Mouse (Mus musculus) common myeloid progenitor, adult 5-6 weeks (primary cell): ENCODE measurements at regions not wholly inside any gene's neighbourhood (a gene's known extent, or its start where the extent isn't known, plus 50 kb on each side); places are given as distances from the start of the nearest gene placed in this dataset.

Source experiments
- ATAC-seq: replicated peaks from 2 replicates; pipeline ENCODE4 v1.8.0; 2016; ENCODE audit warnings: low read depth, mild to moderate bottlenecking, moderate TSS enrichment, inconsistent platforms; ENCODE audit not compliant: poor library complexity, severe bottlenecking

DNA sequence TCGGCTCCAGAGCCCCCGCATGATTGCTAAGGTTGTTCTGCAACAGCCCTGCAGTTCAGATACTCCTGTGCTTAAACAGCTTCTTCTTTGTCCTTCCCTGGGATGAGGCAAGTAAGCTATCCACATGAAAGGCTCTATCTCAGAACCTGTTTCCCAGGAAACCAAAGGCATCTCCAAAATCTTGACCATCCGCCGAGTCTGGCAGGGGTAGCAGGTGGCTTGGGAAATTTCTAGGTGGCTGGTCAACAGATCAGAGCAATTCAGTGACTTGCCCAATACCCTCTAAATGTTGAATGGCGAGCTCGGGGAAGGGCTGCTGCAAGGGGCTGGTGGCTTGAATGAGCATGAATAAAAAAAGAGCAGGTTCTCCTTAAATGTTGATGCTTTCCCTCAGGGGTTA is 229.7 kb upstream of the Mphosph6 start:
- ATAC-seq = no peak

DNA sequence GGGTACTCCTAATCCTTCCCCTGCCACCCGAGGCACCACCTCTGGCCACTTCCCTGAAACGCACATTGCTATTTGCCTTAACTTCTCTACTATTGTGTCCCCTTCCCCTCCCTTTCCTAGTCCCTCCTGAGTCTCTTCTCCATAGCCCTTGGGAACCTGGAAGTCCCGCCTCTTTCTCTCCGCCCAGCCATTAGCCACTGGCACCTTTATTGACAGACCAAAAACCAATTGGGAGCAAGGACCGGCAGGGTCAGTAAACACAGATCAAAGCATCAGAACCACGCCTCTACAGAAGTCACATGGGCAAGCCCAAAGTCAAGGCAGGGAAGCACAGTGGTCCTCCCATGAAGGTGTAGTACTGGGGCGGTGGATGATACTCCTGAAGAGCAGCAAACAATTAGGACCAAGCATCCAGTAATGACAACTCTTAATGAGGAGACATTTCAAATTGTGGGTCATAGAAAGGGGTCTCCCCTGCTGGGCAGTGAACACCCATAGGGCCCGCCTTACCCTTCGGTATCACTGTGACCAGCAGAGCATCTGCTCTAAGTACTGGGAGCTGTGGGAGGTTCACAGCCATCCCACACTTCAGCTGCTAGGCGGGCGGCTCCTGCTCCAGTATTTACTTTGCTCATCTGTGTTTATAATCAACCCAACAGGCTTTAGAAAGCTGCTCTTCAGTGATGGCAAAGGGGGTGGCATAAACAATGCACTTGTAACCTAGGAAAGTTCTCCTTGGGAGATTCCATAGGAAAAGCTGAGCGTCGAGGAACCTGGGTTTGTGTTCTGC is 226.5 kb upstream of the Mphosph6 start:
- no peak for ATAC-seq

DNA sequence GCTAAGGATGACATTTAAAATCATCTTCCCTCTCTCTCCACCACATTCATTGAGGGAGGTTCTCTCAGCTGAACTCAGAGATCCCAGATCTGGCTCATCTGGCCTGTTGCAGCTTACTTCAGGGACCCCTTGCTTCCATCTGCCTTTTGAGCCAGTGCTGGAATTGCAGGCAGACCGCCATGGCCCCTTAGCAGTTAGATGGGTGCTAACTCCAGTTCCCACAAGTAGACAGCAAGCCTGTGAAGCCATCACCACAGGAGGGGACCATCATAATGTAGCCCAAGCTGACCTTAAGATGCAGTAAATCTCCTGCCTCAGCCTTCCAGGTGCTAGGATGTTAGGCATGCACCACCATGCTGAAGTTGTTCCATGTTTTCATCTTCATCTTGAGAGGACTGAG is 221.7 kb upstream of the Mphosph6 start:
- no peak for ATAC-seq

DNA sequence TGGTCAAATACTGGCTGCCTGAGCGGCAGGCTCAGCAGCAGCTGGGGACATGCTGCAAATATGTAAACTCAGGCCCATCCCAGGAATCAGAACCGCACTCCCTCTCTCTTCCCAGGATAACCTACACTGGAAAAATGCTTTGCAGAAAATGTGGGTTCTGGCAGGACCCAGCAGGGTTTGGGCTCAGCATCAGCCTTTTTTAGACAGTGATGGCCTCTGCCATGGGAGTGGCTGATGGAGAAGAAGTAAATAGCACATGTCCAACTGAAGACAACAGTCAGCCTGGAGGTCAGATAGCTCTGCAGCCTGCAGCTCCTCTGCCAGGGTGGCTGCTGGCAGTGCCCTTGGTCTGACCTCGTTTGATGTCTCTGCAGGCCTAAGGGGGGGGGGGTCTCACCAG is 220.2 kb upstream of the Mphosph6 start:
- no peak for ATAC-seq

DNA sequence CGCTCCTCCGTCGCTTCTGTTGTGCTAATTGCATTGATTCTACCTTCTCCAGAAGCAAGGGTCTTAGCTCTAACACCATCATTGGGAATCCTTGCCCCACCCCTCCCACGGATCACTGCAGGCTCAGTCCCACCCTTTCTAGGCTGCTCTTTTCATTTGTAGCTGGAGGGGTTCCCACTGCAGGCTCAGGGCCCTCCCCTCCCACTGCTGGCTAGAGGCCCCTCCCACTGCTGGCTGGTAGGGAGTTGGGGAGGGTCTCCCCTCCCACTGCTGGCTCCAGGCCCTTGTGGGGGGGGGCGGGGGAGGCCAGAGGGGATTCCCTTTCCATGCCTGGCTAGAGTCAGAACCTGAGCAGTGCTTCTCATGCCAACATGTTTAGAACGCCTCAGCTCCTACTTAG is 215.5 kb upstream of the Mphosph6 start:
- no peak for ATAC-seq

DNA sequence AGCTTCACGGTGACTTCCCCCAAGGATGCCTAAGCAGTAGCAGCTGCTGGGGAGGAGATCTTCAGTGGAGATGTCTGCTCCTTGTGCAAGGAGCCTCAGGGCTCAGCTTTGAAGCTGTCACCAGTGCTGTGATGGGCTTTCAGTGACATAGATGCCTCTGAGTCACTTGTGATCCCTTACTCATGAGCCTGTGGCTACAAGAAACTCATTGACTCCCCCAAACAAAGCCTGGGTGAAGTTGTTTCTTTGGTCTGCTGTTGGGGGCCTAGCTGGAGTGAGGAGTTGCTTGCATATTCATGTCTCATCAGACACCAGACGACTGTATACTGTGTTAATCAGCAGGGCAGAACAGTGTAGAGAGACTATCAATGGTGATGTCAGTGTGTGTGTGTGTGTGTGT is 203.4 kb upstream of the Mphosph6 start:
- ATAC-seq = no peak

DNA sequence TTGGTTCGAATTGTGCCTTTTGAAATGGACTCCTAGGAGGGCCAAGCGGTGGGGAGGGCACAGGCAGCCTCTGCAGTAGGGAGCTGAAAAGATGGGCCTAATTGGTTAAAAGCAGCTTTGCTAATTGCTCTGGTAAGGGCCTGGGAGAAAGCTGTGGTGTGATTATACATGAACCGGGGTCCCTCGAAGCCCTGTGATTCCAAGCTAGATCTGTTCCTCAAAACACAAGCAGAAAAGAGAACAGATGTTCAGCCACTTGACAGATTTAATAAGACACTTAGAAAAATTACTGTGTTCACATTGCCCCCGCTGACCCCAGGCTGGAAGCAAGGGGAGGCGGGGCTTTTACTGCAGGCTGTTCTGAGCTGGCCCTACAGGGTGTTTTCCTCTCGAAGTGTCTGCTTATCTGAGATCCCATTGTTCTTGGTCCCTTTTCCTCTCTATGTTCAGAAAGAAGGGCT is 202.7 kb upstream of the Mphosph6 start:
- no peak for ATAC-seq

DNA sequence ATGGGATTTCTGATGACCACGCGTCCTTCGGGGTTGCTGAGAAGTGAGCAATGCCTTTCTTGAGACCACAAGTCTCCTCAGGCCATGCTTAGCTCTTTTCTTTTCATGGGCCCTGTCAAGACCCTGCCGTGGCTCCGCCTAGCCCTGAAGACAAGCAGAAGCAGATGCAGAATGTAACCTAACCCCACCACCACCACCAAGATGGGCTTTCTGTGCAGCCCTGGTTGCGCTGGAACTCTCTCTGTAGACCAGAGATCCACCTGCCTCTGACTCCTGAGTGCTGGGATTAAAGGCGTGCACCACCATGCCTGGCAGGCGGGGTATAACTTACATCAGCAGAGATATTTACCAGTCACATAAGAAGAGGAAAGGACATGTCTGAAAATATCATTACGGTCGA is 199.4 kb upstream of the Mphosph6 start:
- no peak for ATAC-seq

DNA sequence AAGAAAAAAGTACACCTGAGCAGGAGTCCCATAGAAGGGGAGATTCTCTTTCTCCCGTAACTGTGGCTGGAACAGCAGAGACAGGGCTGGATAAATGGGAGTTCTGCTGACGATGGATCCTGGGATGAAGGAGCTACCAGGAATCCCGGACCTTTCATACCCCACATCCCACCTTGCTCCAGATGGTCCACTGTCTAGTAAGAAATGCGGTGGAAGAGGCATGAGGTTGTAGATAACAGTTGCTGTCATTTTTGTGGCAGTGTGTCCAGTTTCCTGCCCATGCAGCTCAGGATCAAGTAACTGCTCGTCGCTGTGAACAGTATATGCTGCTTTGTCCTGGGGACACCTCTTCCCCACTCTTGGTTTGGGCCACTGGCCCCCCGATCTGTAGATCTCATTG is 190.1 kb upstream of the Mphosph6 start:
- no peak for ATAC-seq

DNA sequence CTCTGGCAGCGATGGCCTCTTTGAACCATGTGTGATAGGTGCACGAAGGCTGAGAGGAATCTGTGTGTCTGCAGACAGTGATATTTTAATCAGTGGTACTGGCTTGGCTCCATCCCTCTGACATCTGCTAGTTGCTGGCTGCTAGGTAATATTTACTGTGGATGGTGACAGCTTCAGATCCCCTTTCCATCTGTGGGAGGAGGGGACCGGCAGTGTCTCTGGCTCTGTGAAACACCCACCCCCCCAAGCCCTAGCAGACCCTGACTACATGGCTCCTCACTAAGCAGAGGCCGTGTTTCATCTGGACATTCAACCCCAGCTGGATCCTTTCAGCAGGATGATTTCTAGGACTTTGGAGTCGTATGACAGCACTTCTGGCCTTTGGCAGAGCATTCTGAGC is 187.0 kb upstream of the Mphosph6 start:
- ATAC-seq = no peak

DNA sequence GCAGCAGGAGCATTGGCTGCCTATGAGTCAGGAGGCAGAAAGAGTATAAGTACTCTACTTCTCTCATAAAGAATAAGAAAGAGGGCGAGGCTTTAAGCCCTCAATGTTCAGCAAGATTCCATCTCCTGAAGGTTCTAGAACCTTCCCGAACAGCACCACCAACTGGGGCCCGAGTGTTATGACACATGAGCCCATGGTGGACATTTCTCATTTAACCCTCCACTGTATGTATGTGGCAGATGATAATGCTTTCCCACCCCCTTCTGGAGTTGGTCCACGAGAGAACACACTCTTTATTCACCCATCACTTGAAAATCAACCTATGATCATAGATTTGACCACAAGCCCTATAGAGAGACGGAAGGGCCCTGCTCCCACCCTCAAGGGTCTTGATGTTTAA is 166.6 kb upstream of the Mphosph6 start:
- no peak for ATAC-seq

DNA sequence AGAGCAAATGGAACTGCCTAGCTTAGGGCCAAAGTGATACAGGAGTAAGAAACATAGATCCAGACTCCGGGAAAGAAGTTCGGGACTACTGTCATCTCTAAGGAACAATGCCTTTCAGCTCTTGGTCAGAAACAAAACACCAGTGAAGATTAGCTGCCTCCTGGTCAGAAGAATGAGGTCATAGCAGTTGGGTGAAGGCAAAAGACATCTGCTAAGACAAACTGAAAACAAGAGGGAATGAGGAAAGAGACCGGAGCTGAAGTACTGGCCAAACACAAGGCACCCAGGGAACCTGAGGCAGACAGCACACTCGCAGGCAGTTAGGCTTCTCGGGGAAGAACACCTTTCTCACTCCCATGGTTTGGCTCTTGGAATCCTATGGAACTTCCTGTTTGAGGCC is 164.8 kb upstream of the Mphosph6 start:
- no peak for ATAC-seq

DNA sequence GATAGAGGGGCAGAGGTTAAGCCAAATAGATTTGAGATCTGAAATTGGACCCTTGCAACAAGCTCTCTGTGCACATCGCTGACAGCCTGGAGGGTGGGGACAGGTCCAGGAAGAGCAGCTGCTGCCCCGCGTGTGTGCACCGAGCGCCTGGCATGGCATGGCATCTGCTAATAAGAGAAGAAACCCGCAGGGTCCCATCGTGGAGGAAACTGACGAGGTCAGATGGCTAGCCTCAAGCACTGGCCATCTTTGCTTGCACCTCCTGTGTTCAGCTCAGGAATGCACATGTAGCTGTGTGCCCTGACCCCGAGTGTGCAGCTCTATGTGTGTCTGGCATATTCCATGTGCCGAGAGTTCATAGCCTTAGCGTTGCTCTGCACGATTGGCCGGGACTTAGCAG is 161.7 kb upstream of the Mphosph6 start:
- ATAC-seq = no peak

DNA sequence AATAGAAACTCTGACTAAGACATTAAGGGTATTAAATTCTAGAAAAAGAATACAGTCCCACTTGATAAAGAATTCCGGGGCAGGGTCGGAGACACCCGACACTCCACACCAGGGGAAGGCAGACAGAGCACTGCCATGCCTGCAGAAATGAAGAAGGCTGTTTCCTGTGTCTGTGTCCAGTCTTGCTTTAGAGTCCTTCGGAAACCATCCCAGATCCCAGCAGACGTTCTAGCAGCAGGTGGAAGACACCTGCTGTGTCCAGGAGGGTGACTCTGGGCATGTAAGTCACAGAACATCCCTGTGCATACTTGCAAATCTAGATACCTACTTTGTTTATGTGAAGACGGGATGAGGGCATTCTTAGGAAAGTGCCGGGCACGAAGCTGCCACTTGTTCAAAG is 160.9 kb upstream of the Mphosph6 start:
- no peak for ATAC-seq

DNA sequence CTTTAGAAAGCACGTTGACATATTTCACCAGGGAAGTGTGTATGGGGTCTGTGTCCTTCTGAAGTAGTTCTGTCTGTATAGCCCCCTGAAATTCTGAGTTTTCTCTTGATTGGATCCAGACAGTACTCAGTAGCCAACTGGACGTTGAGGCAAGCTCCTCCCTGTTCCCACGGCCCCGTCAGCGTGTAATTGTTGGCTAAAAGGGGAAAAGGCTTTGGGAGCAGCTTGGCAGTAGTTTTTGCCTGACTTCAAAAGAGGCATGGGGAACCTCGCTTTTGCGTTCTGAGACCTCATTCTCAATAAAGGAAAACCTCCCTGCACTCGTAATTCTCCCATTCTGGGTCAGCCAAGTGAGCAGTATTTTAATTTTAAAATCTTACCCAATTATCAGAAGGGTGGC is 157.8 kb upstream of the Mphosph6 start:
- no peak for ATAC-seq

DNA sequence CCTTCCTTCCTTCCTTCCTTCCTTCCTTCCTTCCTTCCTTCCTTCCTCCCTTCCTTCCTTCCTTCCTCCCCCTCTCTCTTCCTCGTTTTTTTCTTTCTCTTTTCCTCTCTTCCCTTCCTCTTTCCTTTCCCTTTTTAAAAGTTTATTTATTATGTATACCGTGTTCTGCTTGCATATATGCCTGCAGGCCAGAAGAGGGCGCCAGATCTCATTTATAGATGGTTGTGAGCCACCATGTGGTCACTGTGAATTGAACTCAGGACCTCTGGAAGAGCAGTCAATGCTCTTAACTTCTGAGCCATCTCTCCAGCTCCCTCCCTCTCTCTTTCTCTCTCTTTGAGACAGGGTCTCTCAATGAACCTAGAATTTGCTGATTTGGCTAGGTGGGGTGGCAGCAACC is 157.2 kb upstream of the Mphosph6 start:
- ATAC-seq = no peak

DNA sequence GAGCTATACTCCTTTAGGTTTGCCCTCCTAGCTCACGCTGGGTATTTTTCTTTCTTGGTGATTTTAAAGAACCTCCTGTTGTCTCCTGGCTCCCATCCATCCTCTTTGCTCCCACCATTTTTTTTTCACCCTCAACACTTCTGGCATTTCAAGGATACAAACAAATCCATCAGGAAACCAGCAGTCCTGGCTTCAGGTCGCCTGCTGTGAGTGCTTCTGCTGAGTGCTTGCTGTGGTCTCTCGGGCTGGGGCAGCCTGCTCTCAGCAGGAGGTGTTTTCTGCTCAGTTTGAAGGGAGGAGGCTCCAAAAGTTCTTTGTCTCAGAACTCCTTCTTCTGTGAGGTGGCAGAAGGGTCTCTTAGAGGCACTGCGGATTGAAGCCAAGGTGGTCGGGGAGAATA is 149.9 kb upstream of the Mphosph6 start:
- no peak for ATAC-seq

DNA sequence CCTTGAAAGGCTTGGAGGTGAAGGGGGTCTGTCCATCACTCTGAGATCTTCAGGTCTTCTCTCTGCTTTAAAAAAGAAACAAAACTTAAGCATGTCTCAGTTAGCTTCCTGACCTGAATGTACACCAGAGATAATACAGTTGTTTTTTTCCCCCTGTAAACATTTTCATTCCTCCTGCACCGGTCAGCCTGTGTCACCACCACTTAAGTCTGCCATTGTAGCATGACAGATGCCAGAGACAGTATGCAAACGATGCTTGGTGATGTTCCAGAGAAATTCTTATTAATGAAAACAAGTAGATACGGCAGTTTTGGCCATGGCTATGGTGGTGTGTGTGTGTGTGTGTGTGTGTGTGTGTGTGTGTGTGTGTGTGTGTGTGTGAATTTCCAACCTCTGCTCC is 144.8 kb upstream of the Mphosph6 start:
- ATAC-seq = no peak

DNA sequence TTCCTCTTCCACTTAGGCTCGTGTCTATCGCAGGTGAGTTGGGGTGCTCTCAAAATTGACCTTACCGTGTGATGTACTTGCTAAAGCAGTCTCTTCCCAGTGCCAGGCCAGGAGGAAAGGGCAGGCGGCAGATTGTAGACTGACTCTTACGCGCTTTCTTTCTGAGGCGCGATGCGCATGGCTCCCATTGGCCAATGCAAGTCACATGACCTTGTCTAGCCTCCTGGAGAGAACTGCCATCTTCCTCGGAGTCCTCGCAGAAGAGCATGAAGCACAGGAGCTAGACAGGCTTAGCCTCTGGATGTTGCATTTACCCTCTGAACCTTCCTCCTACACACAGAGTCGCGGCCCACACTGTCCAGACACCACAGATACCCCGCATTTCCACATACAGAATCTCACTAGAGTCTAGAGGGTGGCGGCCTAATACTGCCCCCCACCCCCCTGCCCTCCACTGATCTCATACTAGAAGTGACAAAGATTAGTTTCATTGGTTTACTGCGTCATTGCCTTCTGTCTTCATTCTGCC is 132.9 kb upstream of the Mphosph6 start:
- no peak for ATAC-seq

DNA sequence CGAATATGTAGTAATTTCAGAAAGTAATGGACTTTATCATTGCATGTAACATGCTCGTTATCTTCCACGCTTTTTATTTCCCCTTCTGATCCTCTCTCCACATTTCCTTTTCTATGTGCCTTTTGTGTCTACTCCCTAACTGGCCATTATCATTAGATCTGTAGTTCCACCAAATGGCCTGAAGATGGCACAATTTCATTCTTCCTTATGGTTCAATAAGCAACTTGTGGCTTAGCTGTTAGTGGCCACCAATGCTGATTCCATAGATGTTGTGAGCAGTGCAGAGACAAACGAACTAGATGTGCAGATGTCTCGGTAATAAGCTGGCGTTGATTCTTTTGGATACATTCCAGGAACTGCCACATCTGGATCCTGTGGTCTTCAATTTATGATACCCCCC is 128.9 kb upstream of the Mphosph6 start:
- ATAC-seq = peak; percentile 65; the same call in 1 of the 2 replicates

DNA sequence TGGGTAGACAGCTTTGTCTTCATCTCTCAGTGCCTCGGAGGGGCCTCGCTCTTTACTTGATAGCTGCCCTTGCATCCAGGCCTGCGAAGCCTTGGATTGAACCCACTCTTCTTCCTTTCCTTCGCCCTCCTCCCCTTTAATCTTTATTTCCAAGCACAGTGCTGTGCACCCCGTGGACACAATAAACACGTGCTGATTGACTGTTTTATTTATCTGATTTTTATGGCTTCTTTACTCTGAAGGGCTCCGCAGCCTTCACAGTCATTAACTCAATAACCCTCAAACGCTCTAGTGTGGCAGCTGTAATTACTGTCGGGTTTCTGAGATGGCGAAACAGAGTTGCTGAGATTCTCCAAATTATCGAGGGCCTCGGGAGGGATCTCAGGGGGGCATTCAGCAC is 127.9 kb upstream of the Mphosph6 start:
- ATAC-seq = no peak

DNA sequence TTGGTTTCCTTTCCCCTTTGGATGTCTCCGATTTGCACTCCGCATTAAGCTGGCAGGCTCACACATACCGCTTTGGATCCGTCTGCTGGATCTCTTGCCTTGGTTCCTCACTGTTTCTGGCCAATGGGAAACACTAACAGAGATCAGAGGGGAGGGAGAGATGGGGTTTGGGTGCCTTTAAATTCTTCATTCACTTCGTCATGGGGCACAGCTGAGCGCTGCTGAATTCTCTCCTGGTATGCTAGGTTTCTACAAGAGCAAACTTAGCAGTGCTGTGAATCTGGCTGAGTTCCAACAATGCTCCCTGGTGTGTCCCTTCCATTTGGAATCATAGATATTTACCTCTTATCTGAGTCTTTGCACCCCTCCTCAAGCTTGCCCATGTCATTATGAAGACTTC is 121.6 kb upstream of the Mphosph6 start:
- ATAC-seq = no peak
